Mouse (Mus musculus) embryonic facial prominence, embryonic 12.5 days (tissue): ENCODE data around the gene Pan3. TPM values are rescaled to one million over a fixed set of nuclear protein-coding genes. Genes with fewer than 3 reads are reported as not detected.

Source experiments
- ATAC-seq: fragments of 200-750 bp; cut with Nextera tagmentation; 2 replicates; pipeline ENCODE4 v1.8.0; 2017; ENCODE audit not compliant: insufficient number of reproducible peaks, insufficient read depth, low FRiP score, low TSS enrichment
- H3K27ac ChIP-seq: fragments of 300-500 bp; sonication (generic); 2 replicates; pipeline ENCODE4 v1.5.1; 2016; ENCODE audit warnings: mild to moderate bottlenecking
- H3K27me3 ChIP-seq: fragments of 300-500 bp; sonication (generic); 2 replicates; pipeline ENCODE4 v1.6.1; 2016; ENCODE audit warnings: mild to moderate bottlenecking, moderate library complexity
- H3K36me3 ChIP-seq: fragments of 300-500 bp; sonication (generic); 2 replicates; pipeline ENCODE4 v1.6.1; 2016; ENCODE audit warnings: mild to moderate bottlenecking
- H3K4me1 ChIP-seq: fragments of 300-500 bp; sonication (generic); 2 replicates; pipeline ENCODE4 v1.6.1; 2016
- H3K4me2 ChIP-seq: fragments of 300-500 bp; sonication (generic); replicated peaks from 2 replicates; pipeline ENCODE4 v1.6.1; 2016; ENCODE audit warnings: mild to moderate bottlenecking, moderate library complexity
- H3K4me3 ChIP-seq: fragments of 300-500 bp; sonication (generic); 2 replicates; pipeline ENCODE4 v1.5.1; 2016; ENCODE audit warnings: mild to moderate bottlenecking
- H3K9ac ChIP-seq: fragments of 300-500 bp; sonication (generic); 2 replicates; pipeline ENCODE4 v1.6.1; 2016; ENCODE audit warnings: mild to moderate bottlenecking, moderate library complexity
- H3K9me3 ChIP-seq: fragments of 300-500 bp; sonication (generic); 2 replicates; pipeline ENCODE4 v1.6.1; 2016; ENCODE audit warnings: mild to moderate bottlenecking, moderate library complexity
- WGBS: fragments of 180-500 bp; shearing (Covaris S2); methylation state at CpG from one replicate; pipeline ENCODE4 v1.1.7; 2016; 5-methylcytosine and 5-hydroxymethylcytosine counted together
- polyA plus RNA-seq: library from polyadenylated mRNA; unstranded; fragments of >200 nt; fragmentation: Nextera tagmentation; extraction: Ambion mirVana; gene quantifications from 2 replicates; pipeline ENCODE4 v1.2.1, GENCODE M21; 2016

Gene Pan3
- polyA plus RNA-seq, 1 experiment from 2014 or later: 62.4 TPM

GRCm38 (mm10) chr5:147565444-147565843 lies 135.5 kb downstream of the Pan3 start:
- H3K27ac ChIP-seq: no peak overlapping the region
- no peak for ATAC-seq
- WGBS: 83% methylated on average over 7 of the region's 7 CpGs
- H3K36me3 ChIP-seq: no peaks in the 10 kb centered on the region
- no peak overlapping the region for H3K9ac ChIP-seq
- peaks cover 5% of the 10 kb centered on the region for H3K4me1 ChIP-seq
- H3K4me2 ChIP-seq: no peak overlapping the region
- H3K27me3 ChIP-seq: no peaks in the 10 kb centered on the region; the same call in 1 of the 2 replicates
- H3K4me3 ChIP-seq: no peak overlapping the region
- no peaks in the 10 kb centered on the region for H3K9me3 ChIP-seq

GRCm38 (mm10) chr5:147566335-147566734 lies 136.4 kb downstream of the Pan3 start:
- Histone ChIP-seq H3K9me3 (no peaks in the 10 kb centered on the region), H3K4me3 (no peak overlapping the region), H3K4me2 (no peak overlapping the region), H3K27me3 (no peaks in the 10 kb centered on the region; the same call in 1 of the 2 replicates), H3K9ac (no peak overlapping the region), H3K4me1 (peaks cover 5% of the 10 kb centered on the region), H3K27ac (no peak overlapping the region), H3K36me3 (no peaks in the 10 kb centered on the region)
- no peak for ATAC-seq
- 51% methylated on average over 7 of the region's 7 CpGs for WGBS

- Histone ChIP-seq H3K9me3 (no peaks in the 10 kb centered on the region), H3K27me3 (no peaks in the 10 kb centered on the region), H3K27ac (no peak overlapping the region), H3K36me3 (no peaks in the 10 kb centered on the region), H3K9ac (no peak overlapping the region), H3K4me3 (no peak overlapping the region), H3K4me1 (no peaks in the 10 kb centered on the region), H3K4me2 (no peak overlapping the region)
- WGBS: 81% methylated on average over 7 of the region's 7 CpGs
- ATAC-seq: no peak
These were observed 142.7 kb downstream of the Pan3 start for GRCm38 (mm10) chr5:147572695-147573094.

- no peak for ATAC-seq
- no peaks in the 10 kb centered on the region for H3K9me3 ChIP-seq
- H3K36me3 ChIP-seq: no peaks in the 10 kb centered on the region
- no peak overlapping the region for H3K27ac ChIP-seq
- 82% methylated on average over 1 of the region's 1 CpGs for WGBS
- H3K4me2 ChIP-seq: no peak overlapping the region
- no peaks in the 10 kb centered on the region for H3K27me3 ChIP-seq
- H3K4me1 ChIP-seq: no peaks in the 10 kb centered on the region
- no peak overlapping the region for H3K9ac ChIP-seq
- no peak overlapping the region for H3K4me3 ChIP-seq
These were observed 143.6 kb downstream of the Pan3 start for GRCm38 (mm10) chr5:147573555-147573954.

- H3K4me3 ChIP-seq: no peak overlapping the region
- no peaks in the 10 kb centered on the region for H3K4me1 ChIP-seq
- H3K9ac ChIP-seq: no peak overlapping the region
- no peaks in the 10 kb centered on the region for H3K9me3 ChIP-seq
- no peaks in the 10 kb centered on the region for H3K27me3 ChIP-seq
- no peak overlapping the region for H3K27ac ChIP-seq
- ATAC-seq: no peak
- no peaks in the 10 kb centered on the region for H3K36me3 ChIP-seq
- WGBS: 60% methylated on average over 8 of the region's 8 CpGs
- H3K4me2 ChIP-seq: no peak overlapping the region
These were observed 144.6 kb downstream of the Pan3 start for GRCm38 (mm10) chr5:147574517-147574916.

GRCm38 (mm10) chr5:147577003-147577402 lies 147.0 kb downstream of the Pan3 start:
- no peaks in the 10 kb centered on the region for H3K27me3 ChIP-seq
- WGBS: 51% methylated on average over 6 of the region's 6 CpGs
- no peak overlapping the region for H3K9ac ChIP-seq
- H3K36me3 ChIP-seq: no peaks in the 10 kb centered on the region
- no peak overlapping the region for H3K4me2 ChIP-seq
- no peaks in the 10 kb centered on the region for H3K9me3 ChIP-seq
- no peak overlapping the region for H3K4me3 ChIP-seq
- no peak overlapping the region for H3K27ac ChIP-seq
- no peak for ATAC-seq
- no peaks in the 10 kb centered on the region for H3K4me1 ChIP-seq

GRCm38 (mm10) chr5:147579148-147579547 lies 149.2 kb downstream of the Pan3 start:
- no peak overlapping the region for H3K27ac ChIP-seq
- H3K4me1 ChIP-seq: no peaks in the 10 kb centered on the region
- H3K9ac ChIP-seq: no peak overlapping the region
- no peak overlapping the region for H3K4me3 ChIP-seq
- no peak overlapping the region for H3K4me2 ChIP-seq
- H3K36me3 ChIP-seq: no peaks in the 10 kb centered on the region
- H3K27me3 ChIP-seq: no peaks in the 10 kb centered on the region
- WGBS: 86% methylated on average over 7 of the region's 7 CpGs
- no peak for ATAC-seq
- no peaks in the 10 kb centered on the region for H3K9me3 ChIP-seq

GRCm38 (mm10) chr5:147579691-147580090 lies 149.7 kb downstream of the Pan3 start:
- Histone ChIP-seq H3K27ac (no peak overlapping the region), H3K27me3 (no peaks in the 10 kb centered on the region), H3K4me1 (no peaks in the 10 kb centered on the region), H3K4me3 (no peak overlapping the region), H3K9ac (no peak overlapping the region), H3K4me2 (no peak overlapping the region), H3K36me3 (no peaks in the 10 kb centered on the region), H3K9me3 (no peaks in the 10 kb centered on the region)
- 89% methylated on average over 8 of the region's 8 CpGs for WGBS
- ATAC-seq: no peak

GRCm38 (mm10) chr5:147580181-147580580 lies 150.2 kb downstream of the Pan3 start:
- no peak for ATAC-seq
- Histone ChIP-seq H3K4me1 (no peaks in the 10 kb centered on the region), H3K9me3 (no peaks in the 10 kb centered on the region), H3K27me3 (no peaks in the 10 kb centered on the region), H3K36me3 (no peaks in the 10 kb centered on the region), H3K4me2 (no peak overlapping the region), H3K9ac (no peak overlapping the region), H3K4me3 (no peak overlapping the region), H3K27ac (no peak overlapping the region)
- WGBS: 92% methylated on average over 13 of the region's 13 CpGs

GRCm38 (mm10) chr5:147583702-147584298 lies 153.8 kb downstream of the Pan3 start:
- Histone ChIP-seq H3K9ac (no peak overlapping the region), H3K9me3 (no peaks in the 10 kb centered on the region), H3K36me3 (no peaks in the 10 kb centered on the region), H3K4me1 (no peaks in the 10 kb centered on the region), H3K4me2 (no peak overlapping the region), H3K4me3 (no peak overlapping the region), H3K27me3 (no peaks in the 10 kb centered on the region), H3K27ac (no peak overlapping the region)
- WGBS: 44% methylated on average over 14 of the region's 14 CpGs
- ATAC-seq: no peak

GRCm38 (mm10) chr5:147584648-147585047 lies 154.7 kb downstream of the Pan3 start:
- no peaks in the 10 kb centered on the region for H3K36me3 ChIP-seq
- H3K4me1 ChIP-seq: no peaks in the 10 kb centered on the region
- H3K27me3 ChIP-seq: no peaks in the 10 kb centered on the region
- no peak for ATAC-seq
- no peaks in the 10 kb centered on the region for H3K9me3 ChIP-seq
- WGBS: 79% methylated on average over 9 of the region's 9 CpGs
- no peak overlapping the region for H3K4me2 ChIP-seq
- H3K27ac ChIP-seq: no peak overlapping the region
- no peak overlapping the region for H3K9ac ChIP-seq
- no peak overlapping the region for H3K4me3 ChIP-seq

GRCm38 (mm10) chr5:147585070-147585469 lies 155.1 kb downstream of the Pan3 start:
- no peak overlapping the region for H3K27ac ChIP-seq
- no peaks in the 10 kb centered on the region for H3K9me3 ChIP-seq
- 78% methylated on average over 1 of the region's 1 CpGs for WGBS
- no peaks in the 10 kb centered on the region for H3K36me3 ChIP-seq
- H3K9ac ChIP-seq: no peak overlapping the region
- no peaks in the 10 kb centered on the region for H3K27me3 ChIP-seq
- no peak overlapping the region for H3K4me2 ChIP-seq
- ATAC-seq: no peak
- no peaks in the 10 kb centered on the region for H3K4me1 ChIP-seq
- H3K4me3 ChIP-seq: no peak overlapping the region

- Histone ChIP-seq H3K27ac (no peak overlapping the region), H3K9ac (no peak overlapping the region), H3K27me3 (no peaks in the 10 kb centered on the region), H3K4me1 (no peaks in the 10 kb centered on the region), H3K4me3 (no peak overlapping the region), H3K4me2 (no peak overlapping the region), H3K9me3 (no peaks in the 10 kb centered on the region), H3K36me3 (no peaks in the 10 kb centered on the region)
- WGBS: 67% methylated on average over 12 of the region's 12 CpGs
- ATAC-seq: no peak
These were observed 159.9 kb downstream of the Pan3 start for GRCm38 (mm10) chr5:147589814-147590213.
